Mouse (Mus musculus) heart, postnatal 25 days (tissue): ENCODE measurements around the gene Ppm1a. TPM values are rescaled to one million over a fixed set of nuclear protein-coding genes. Genes with fewer than 3 reads are reported as not detected.
"Not testable (repeated sequence)": the region's sequence is repeated elsewhere in the genome, so short reads cannot be mapped to it uniquely, and the experiment has no call there.

Experiments used
- DNase-seq: peaks from one replicate; pipeline ENCODE4 v3.0.0; 2022; ENCODE audit warnings: low spot score
- intact Hi-C: fragments of 180-260 bp; cut with DNase I; formaldehyde crosslinking; loops from one replicate; pipeline ENCODE4 v1.15.1; 2025
- total RNA-seq, 2 experiments: library from RNA; stranded (reverse); gene quantifications; 2 replicates each; pipeline ENCODE4 v1.2.3; 2021

Ppm1a gene
- total RNA-seq, 2 experiments from 2014 or later: 217 to 223 TPM

- peak; percentile 86 for DNase-seq
- intact Hi-C loops: loop anchor here (5.0 to 10.0 kb wide), 3 partner anchors 82 to 676 kb away; partner anchors contain the start of genes Jkamp and L3hypdh
These were observed 3.3 kb downstream of the Ppm1a start for GRCm38 (mm10) chr12:72760376-72761229.

- intact Hi-C loops: loop anchor here (5.0 to 10.0 kb wide), 3 partner anchors 81 to 676 kb away; partner anchors contain the start of genes Jkamp and L3hypdh
- DNase-seq: no peak
These were observed 4.0 kb downstream of the Ppm1a start for GRCm38 (mm10) chr12:72761230-72761648.

GRCm38 (mm10) chr12:72761649-72762261 lies 4.5 kb downstream of the Ppm1a start:
- peak; percentile 40 for DNase-seq
- intact Hi-C loops: loop anchor here (5.0 to 10.0 kb wide), 3 partner anchors 81 to 677 kb away; partner anchors contain the start of genes Jkamp and L3hypdh

GRCm38 (mm10) chr12:72762502-72762901 lies 5.2 kb downstream of the Ppm1a start:
- intact Hi-C loops: loop anchor here (5.0 to 10.0 kb wide), 3 partner anchors 80 to 678 kb away; partner anchors contain the start of genes Jkamp and L3hypdh
- DNase-seq: no peak

GRCm38 (mm10) chr12:72763156-72763555 lies 5.9 kb downstream of the Ppm1a start:
- intact Hi-C loops: loop anchor here (5.0 to 10.0 kb wide), 3 partner anchors 79 to 678 kb away; partner anchors contain the start of genes Jkamp and L3hypdh
- no peak for DNase-seq

- DNase-seq: no peak
- intact Hi-C loops: loop anchor here (10.0 kb wide), 1 partner anchor 683 kb away; the partner anchor contains the start of genes Jkamp and L3hypdh
These were observed 10.6 kb downstream of the Ppm1a start for GRCm38 (mm10) chr12:72767809-72768208.

- intact Hi-C loops: loop anchor here (10.0 kb wide), 1 partner anchor 683 kb away; the partner anchor contains the start of genes Jkamp and L3hypdh
- DNase-seq: no peak
These were observed 11.0 kb downstream of the Ppm1a start for GRCm38 (mm10) chr12:72768230-72768629.

GRCm38 (mm10) chr12:72769546-72770230 lies 12.4 kb downstream of the Ppm1a start:
- intact Hi-C loops: loop anchor here (10.0 kb wide), 1 partner anchor 685 kb away; the partner anchor contains the start of genes Jkamp and L3hypdh
- DNase-seq: no peak

GRCm38 (mm10) chr12:72771153-72771552 lies 13.9 kb downstream of the Ppm1a start:
- no peak for DNase-seq
- intact Hi-C loops: no loop called here

- DNase-seq: no peak
- intact Hi-C loops: no loop called here
These were observed 14.5 kb downstream of the Ppm1a start for GRCm38 (mm10) chr12:72771711-72772110.

GRCm38 (mm10) chr12:72773921-72774320 lies 16.7 kb downstream of the Ppm1a start:
- intact Hi-C loops: no loop called here
- DNase-seq: no peak

- intact Hi-C loops: no loop called here
- DNase-seq: no peak
These were observed 20.0 kb downstream of the Ppm1a start for GRCm38 (mm10) chr12:72777244-72777643.

- intact Hi-C loops: loop anchor here (10.0 kb wide), 1 partner anchor 195 kb away; no protein-coding TSS in a partner anchor
- DNase-seq: no peak
These were observed 22.9 kb downstream of the Ppm1a start for GRCm38 (mm10) chr12:72780136-72780535.

- not testable (repeated sequence) for DNase-seq
- intact Hi-C loops: loop anchor here (10.0 kb wide), 1 partner anchor 192 kb away; no protein-coding TSS in a partner anchor
These were observed 25.5 kb downstream of the Ppm1a start for GRCm38 (mm10) chr12:72782786-72783185.

GRCm38 (mm10) chr12:72785183-72785930 lies 28.1 kb downstream of the Ppm1a start:
- no peak for DNase-seq
- intact Hi-C loops: loop anchor here (10.0 kb wide), 1 partner anchor 189 kb away; no protein-coding TSS in a partner anchor

- intact Hi-C loops: loop anchor here (10.0 kb wide), 1 partner anchor 188 kb away; no protein-coding TSS in a partner anchor
- DNase-seq: no peak
These were observed 29.3 kb downstream of the Ppm1a start for GRCm38 (mm10) chr12:72786551-72786950.

- no peak for DNase-seq
- intact Hi-C loops: loop anchor here (10.0 kb wide), 1 partner anchor 188 kb away; no protein-coding TSS in a partner anchor
These were observed 29.7 kb downstream of the Ppm1a start for GRCm38 (mm10) chr12:72786986-72787385.

GRCm38 (mm10) chr12:72790538-72790937 lies 33.3 kb downstream of the Ppm1a start:
- intact Hi-C loops: no loop called here
- DNase-seq: no peak
